Mouse (Mus musculus): ENCODE measurements around the gene Krt88. TPM values are rescaled to one million over a fixed set of nuclear protein-coding genes. Genes with fewer than 3 reads are reported as not detected.

Krt88 gene
- polyA plus RNA-seq, 1 experiment, result 195 TPM

- TF ChIP-seq CTCF (IDR thresholded peaks at IDR 0.05; ENCODE audit: control insufficient read depth, insufficient read depth, insufficient replicate concordance, low read depth, low read length) (no peak), POLR2A (IDR thresholded peaks at IDR 0.05; ENCODE audit: control insufficient read depth, low read depth, low read length) (no peak)
- Histone ChIP-seq H3K27me3 (ENCODE audit: control insufficient read depth, insufficient read depth, low read length) (no peaks in the 10 kb centered on the region), H3K27ac (ENCODE audit: control insufficient read depth, insufficient read depth, low read depth, low read length) (no peak within 1 kb of the TSS), H3K4me1 (ENCODE audit: control insufficient read depth, insufficient read depth, low read length) (no peaks in the 10 kb centered on the region; the same call in 1 of the 2 replicates), H3K4me3 (ENCODE audit: control insufficient read depth, low read depth, low read length) (no peak within 1 kb of the TSS), H3K36me3 (ENCODE audit: control insufficient read depth, insufficient read depth, low read length) (no peaks in the 10 kb centered on the region)
Measured at GRCm38 (mm10) chr15:101491431-101491830, 43.9 kb downstream of the Krt88 start, which contains the start of gene Krt83. Krt83 (minus strand) TSS chr15:101491512.

- Histone ChIP-seq H3K4me3 (ENCODE audit: control insufficient read depth, low read depth, low read length) (no peak overlapping the region), H3K36me3 (ENCODE audit: control insufficient read depth, insufficient read depth, low read length) (no peaks in the 10 kb centered on the region), H3K4me1 (ENCODE audit: control insufficient read depth, insufficient read depth, low read length) (no peaks in the 10 kb centered on the region; the same call in 1 of the 2 replicates), H3K27ac (ENCODE audit: control insufficient read depth, insufficient read depth, low read depth, low read length) (no peak overlapping the region), H3K27me3 (ENCODE audit: control insufficient read depth, insufficient read depth, low read length) (no peaks in the 10 kb centered on the region)
- TF ChIP-seq CTCF (IDR thresholded peaks at IDR 0.05; ENCODE audit: control insufficient read depth, insufficient read depth, insufficient replicate concordance, low read depth, low read length), result no peak
- TF ChIP-seq POLR2A (IDR thresholded peaks at IDR 0.05; ENCODE audit: control insufficient read depth, low read depth, low read length), result no peak
Measured at GRCm38 (mm10) chr15:101492718-101493117, 45.2 kb downstream of the Krt88 start.

- TF ChIP-seq CTCF (IDR thresholded peaks at IDR 0.05; ENCODE audit: control insufficient read depth, insufficient read depth, insufficient replicate concordance, low read depth, low read length), result no peak
- TF ChIP-seq POLR2A (IDR thresholded peaks at IDR 0.05; ENCODE audit: control insufficient read depth, low read depth, low read length), result no peak
- no peak overlapping the region for H3K4me3 ChIP-seq (ENCODE audit: control insufficient read depth, low read depth, low read length)
- no peaks in the 10 kb centered on the region; the same call in 1 of the 2 replicates for H3K4me1 ChIP-seq (ENCODE audit: control insufficient read depth, insufficient read depth, low read length)
- H3K27me3 ChIP-seq (ENCODE audit: control insufficient read depth, insufficient read depth, low read length), result no peaks in the 10 kb centered on the region
- H3K27ac ChIP-seq (ENCODE audit: control insufficient read depth, insufficient read depth, low read depth, low read length), result no peak overlapping the region
- no peaks in the 10 kb centered on the region for H3K36me3 ChIP-seq (ENCODE audit: control insufficient read depth, insufficient read depth, low read length)
Measured at GRCm38 (mm10) chr15:101493713-101494112, 46.2 kb downstream of the Krt88 start.

GRCm38 (mm10) chr15:101494203-101494602, 46.7 kb downstream of the Krt88 start:
- Histone ChIP-seq H3K36me3 (ENCODE audit: control insufficient read depth, insufficient read depth, low read length) (no peaks in the 10 kb centered on the region), H3K27me3 (ENCODE audit: control insufficient read depth, insufficient read depth, low read length) (no peaks in the 10 kb centered on the region), H3K4me1 (ENCODE audit: control insufficient read depth, insufficient read depth, low read length) (no peaks in the 10 kb centered on the region; the same call in 1 of the 2 replicates), H3K27ac (ENCODE audit: control insufficient read depth, insufficient read depth, low read depth, low read length) (no peak overlapping the region), H3K4me3 (ENCODE audit: control insufficient read depth, low read depth, low read length) (no peak overlapping the region)
- TF ChIP-seq CTCF (IDR thresholded peaks at IDR 0.05; ENCODE audit: control insufficient read depth, insufficient read depth, insufficient replicate concordance, low read depth, low read length), result no peak
- no peak for TF ChIP-seq POLR2A (IDR thresholded peaks at IDR 0.05; ENCODE audit: control insufficient read depth, low read depth, low read length)

GRCm38 (mm10) chr15:101495266-101495665, 47.7 kb downstream of the Krt88 start:
- H3K4me1 ChIP-seq (ENCODE audit: control insufficient read depth, insufficient read depth, low read length), result no peaks in the 10 kb centered on the region; the same call in 1 of the 2 replicates
- no peak for TF ChIP-seq POLR2A (IDR thresholded peaks at IDR 0.05; ENCODE audit: control insufficient read depth, low read depth, low read length)
- TF ChIP-seq CTCF (IDR thresholded peaks at IDR 0.05; ENCODE audit: control insufficient read depth, insufficient read depth, insufficient replicate concordance, low read depth, low read length), result no peak
- no peaks in the 10 kb centered on the region for H3K36me3 ChIP-seq (ENCODE audit: control insufficient read depth, insufficient read depth, low read length)
- no peak overlapping the region for H3K27ac ChIP-seq (ENCODE audit: control insufficient read depth, insufficient read depth, low read depth, low read length)
- H3K27me3 ChIP-seq (ENCODE audit: control insufficient read depth, insufficient read depth, low read length), result no peaks in the 10 kb centered on the region
- no peak overlapping the region for H3K4me3 ChIP-seq (ENCODE audit: control insufficient read depth, low read depth, low read length)

GRCm38 (mm10) chr15:101497181-101497580, 49.6 kb downstream of the Krt88 start:
- Histone ChIP-seq H3K4me1 (ENCODE audit: control insufficient read depth, insufficient read depth, low read length) (no peaks in the 10 kb centered on the region; the same call in 1 of the 2 replicates), H3K27ac (ENCODE audit: control insufficient read depth, insufficient read depth, low read depth, low read length) (no peak overlapping the region), H3K27me3 (ENCODE audit: control insufficient read depth, insufficient read depth, low read length) (no peaks in the 10 kb centered on the region), H3K36me3 (ENCODE audit: control insufficient read depth, insufficient read depth, low read length) (no peaks in the 10 kb centered on the region), H3K4me3 (ENCODE audit: control insufficient read depth, low read depth, low read length) (no peak overlapping the region)
- TF ChIP-seq CTCF (IDR thresholded peaks at IDR 0.05; ENCODE audit: control insufficient read depth, insufficient read depth, insufficient replicate concordance, low read depth, low read length) (no peak), POLR2A (IDR thresholded peaks at IDR 0.05; ENCODE audit: control insufficient read depth, low read depth, low read length) (no peak)

Other genes starting within 250 kb of the Krt88 start
- 1.8 and 1.9 TPM in 2 replicates for gene Grasp, start 223.6 kb upstream of the Krt88 start, polyA plus RNA-seq (2012; rRNA removed)
- gene Nr4a1, start 193.5 kb upstream of the Krt88 start, polyA plus RNA-seq (2012; rRNA removed), result 51.4 TPM in 2 replicates
- gene Atg101, start 163.5 kb upstream of the Krt88 start, polyA plus RNA-seq (2012; rRNA removed), result 16.4 and 17.5 TPM in 2 replicates
- 8.5 and 10.4 TPM in 2 replicates for gene 6030408B16Rik, start 154.5 kb upstream of the Krt88 start, polyA plus RNA-seq (2012; rRNA removed)
- gene Krt80, start 77.6 kb upstream of the Krt88 start, polyA plus RNA-seq (2012; rRNA removed), result 0.32 and 0.42 TPM in 2 replicates
- 0.33 and 0.72 TPM in 2 replicates for gene Krt7, start 36.7 kb upstream of the Krt88 start, polyA plus RNA-seq (2012; rRNA removed)
- gene Krt87, start 8.9 kb upstream of the Krt88 start, polyA plus RNA-seq (2012; rRNA removed), result not detected in 2 replicates
- gene Krt81, start 16.0 kb downstream of the Krt88 start, polyA plus RNA-seq (2012; rRNA removed), result not detected in 2 replicates
- gene Krt86, start 25.7 kb downstream of the Krt88 start, polyA plus RNA-seq (2012; rRNA removed), result 0.12 and 0.29 TPM in 2 replicates
- 0.07 TPM in 1 of 2 replicates, not detected in the other for gene Krt83, start 43.8 kb downstream of the Krt88 start, polyA plus RNA-seq (2012; rRNA removed)
- 0.25 TPM in 1 of 2 replicates, not detected in the other for gene Gm49425, start 69.5 kb downstream of the Krt88 start, polyA plus RNA-seq (2012; rRNA removed)
- not detected in 2 replicates for gene Krt84, start 85.1 kb downstream of the Krt88 start, polyA plus RNA-seq (2012; rRNA removed)
- not detected in 2 replicates for gene Krt82, start 102.9 kb downstream of the Krt88 start, polyA plus RNA-seq (2012; rRNA removed)
- not detected in 2 replicates for gene Krt90, start 115.2 kb downstream of the Krt88 start, polyA plus RNA-seq (2012; rRNA removed)
- gene Krt75, start 126.2 kb downstream of the Krt88 start, polyA plus RNA-seq (2012; rRNA removed), result 0.04 TPM in 1 of 2 replicates, not detected in the other
- not detected in 2 replicates for gene Gm5414, start 180.4 kb downstream of the Krt88 start, polyA plus RNA-seq (2012; rRNA removed)
- not detected in 2 replicates for gene Gm5478, start 199.6 kb downstream of the Krt88 start, polyA plus RNA-seq (2012; rRNA removed)
- gene Krt6b, start 232.5 kb downstream of the Krt88 start, polyA plus RNA-seq (2012; rRNA removed), result 0.04 and 0.05 TPM in 2 replicates
- gene Krt6a, start 246.6 kb downstream of the Krt88 start, polyA plus RNA-seq (2012; rRNA removed), result 0.08 TPM in 1 of 2 replicates, not detected in the other

Data from testis, adult 2 months (tissue).